Mouse (Mus musculus) WW6 (cell line): ENCODE data around the gene Hnrnpul2.

Experiments used
- DNase-seq: peaks from one replicate; pipeline ENCODE4 v3.0.0-alpha.2; 2013; ENCODE audit warnings: low read depth, low spot score

The Hnrnpul2 gene

GRCm38 (mm10) chr19:8819596-8820423 lies at the start of gene Hnrnpul2:
Gene Hnrnpul2, plus strand, starts transcription at chr19:8820010.
- DNase-seq: peak; percentile 97

- peak; percentile 45 for DNase-seq
Observed at GRCm38 (mm10) chr19:8770567-8771270, 49.1 kb upstream of the Hnrnpul2 start, which contains the start of gene Tmem223. Gene Tmem223, plus strand, starts transcription at chr19:8770996.

GRCm38 (mm10) chr19:8772996-8773395 lies 46.8 kb upstream of the Hnrnpul2 start:
- DNase-seq: no peak

GRCm38 (mm10) chr19:8773409-8773808 lies 46.4 kb upstream of the Hnrnpul2 start:
- DNase-seq: no peak

GRCm38 (mm10) chr19:8774086-8774835 lies 45.5 kb upstream of the Hnrnpul2 start, which contains the start of gene Tmem179b:
Gene Tmem179b, minus strand, starts transcription at chr19:8774467.
- DNase-seq: peak; percentile 83

GRCm38 (mm10) chr19:8774951-8775421 lies 44.8 kb upstream of the Hnrnpul2 start:
- no peak for DNase-seq

DNA sequence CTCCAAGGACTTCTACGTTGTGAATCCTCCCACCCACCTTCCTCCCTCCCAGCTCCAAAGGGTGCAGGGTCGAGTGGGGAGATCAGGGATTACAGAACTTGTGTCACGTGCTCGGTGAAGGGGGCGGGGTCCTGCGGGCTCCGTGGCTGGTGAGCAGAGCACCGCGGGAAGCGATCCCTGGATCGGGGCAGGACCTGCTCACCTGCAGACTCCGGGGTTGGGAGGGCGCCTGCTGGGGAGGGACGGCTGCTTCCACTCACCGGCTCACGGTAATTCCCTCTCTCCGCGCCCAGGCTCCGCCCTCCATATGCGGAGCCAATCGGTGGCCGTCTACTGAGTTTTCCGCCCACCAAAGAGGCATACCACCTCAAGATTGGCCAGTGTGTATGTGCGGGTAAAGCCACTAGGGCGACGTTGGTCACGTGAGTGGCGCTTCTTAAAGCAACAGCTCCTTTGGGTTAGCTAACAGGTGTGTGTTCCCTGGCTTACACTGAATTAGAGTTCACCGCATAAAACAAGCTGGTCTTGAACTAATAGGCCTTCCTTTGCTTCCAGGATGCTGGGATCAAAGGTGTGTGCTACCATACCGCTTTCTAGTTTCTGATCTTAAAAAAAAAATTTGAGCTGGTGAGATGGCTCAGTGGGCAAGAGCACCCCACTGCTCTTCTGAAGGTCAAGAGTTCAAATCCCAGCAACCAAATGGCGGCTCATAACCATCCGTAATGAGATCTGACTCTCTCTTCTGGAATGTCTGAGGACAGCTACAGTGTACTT lies 33.6 kb upstream of the Hnrnpul2 start, which contains the start of gene Taf6l:
Taf6l (minus strand) TSS at position 410 of the 774 bp plus-strand sequence.
- peak; percentile 97 for DNase-seq

- DNase-seq: no peak
Observed at GRCm38 (mm10) chr19:8788521-8788920, 31.3 kb upstream of the Hnrnpul2 start.

DNA sequence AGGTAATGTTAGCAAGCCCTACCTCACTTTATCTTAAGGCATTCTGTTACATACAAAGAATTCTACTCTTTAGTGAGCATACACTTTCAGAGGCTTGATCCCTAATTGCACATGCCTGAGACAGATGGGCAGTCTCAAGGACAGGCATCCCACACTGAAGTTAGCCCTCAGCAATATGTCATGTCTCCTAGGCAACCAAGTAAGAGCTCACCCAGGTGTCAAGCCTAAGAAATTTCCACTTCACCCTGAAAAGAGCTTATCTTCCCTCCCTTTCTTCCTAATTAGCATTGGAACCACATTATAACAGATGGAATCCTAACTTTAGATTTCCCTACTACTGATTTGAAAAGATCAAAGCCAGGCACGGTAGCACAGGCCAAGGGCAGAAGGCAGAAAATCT lies 30.6 kb upstream of the Hnrnpul2 start:
- DNase-seq: no peak

DNA sequence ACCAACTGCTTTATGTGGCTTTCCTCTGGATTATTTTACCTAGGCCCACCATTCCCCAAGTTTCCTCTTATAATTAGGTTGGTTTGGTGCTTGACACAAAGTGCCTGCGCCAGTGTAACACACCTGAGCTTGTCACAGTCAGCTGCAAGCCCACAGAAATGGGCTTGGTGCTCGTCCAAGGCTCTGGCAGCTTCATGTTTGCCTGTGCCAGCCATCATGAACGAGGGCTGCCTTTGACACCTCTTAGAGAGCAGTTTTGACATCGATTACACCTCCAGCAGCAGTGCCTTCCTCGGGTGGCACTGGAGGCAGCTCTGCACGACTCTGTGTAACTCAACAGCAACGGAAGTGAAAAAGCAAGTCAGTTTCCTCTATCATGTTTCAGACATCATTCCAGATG lies 29.6 kb upstream of the Hnrnpul2 start:
- DNase-seq: no peak

GRCm38 (mm10) chr19:8798264-8798946 lies 21.4 kb upstream of the Hnrnpul2 start, which contains the start of gene Polr2g:
Gene Polr2g, minus strand, starts transcription at chr19:8798577.
- peak; percentile 71 for DNase-seq

GRCm38 (mm10) chr19:8798947-8799315 lies 20.9 kb upstream of the Hnrnpul2 start:
- no peak for DNase-seq

DNA sequence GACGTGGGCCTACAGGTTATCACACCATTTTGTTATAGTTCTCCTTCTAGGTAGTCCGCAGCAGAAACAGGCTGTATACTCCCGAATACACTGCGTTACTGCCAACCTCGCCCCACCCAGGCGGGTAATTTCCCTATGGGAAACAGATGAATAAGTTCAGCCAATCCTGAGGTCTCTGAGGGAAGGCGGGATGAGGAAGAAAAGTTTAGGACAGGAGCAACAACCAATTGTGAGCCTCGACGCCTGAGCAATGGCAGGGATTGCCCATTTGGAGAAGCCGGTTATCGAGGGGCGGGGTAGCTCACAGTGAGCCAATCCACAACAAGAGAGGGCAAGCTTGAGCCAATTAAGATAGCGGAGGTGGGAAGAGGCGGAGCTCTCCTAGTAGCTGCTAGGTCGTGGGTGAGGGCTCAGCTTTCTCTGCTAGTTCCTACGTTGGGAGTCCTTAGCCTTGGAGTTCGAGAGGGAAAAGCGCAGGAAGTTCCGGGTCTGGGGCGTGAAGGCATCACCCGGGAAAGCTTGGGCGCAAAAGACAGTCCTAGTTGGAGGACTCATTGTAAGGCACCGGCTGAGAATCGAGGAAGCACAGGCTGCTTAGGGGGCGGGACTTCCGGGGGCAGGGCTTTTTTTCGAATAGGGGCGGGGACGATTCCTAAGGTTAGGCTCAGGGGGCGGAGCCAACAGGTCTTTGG lies 17.5 kb upstream of the Hnrnpul2 start, which contains the start of gene Zbtb3:
Zbtb3 (plus strand) TSS at position 426 of the 692 bp plus-strand sequence.
- DNase-seq: peak; percentile 95

GRCm38 (mm10) chr19:8803204-8803780 lies 16.5 kb upstream of the Hnrnpul2 start:
- DNase-seq: no peak

DNA sequence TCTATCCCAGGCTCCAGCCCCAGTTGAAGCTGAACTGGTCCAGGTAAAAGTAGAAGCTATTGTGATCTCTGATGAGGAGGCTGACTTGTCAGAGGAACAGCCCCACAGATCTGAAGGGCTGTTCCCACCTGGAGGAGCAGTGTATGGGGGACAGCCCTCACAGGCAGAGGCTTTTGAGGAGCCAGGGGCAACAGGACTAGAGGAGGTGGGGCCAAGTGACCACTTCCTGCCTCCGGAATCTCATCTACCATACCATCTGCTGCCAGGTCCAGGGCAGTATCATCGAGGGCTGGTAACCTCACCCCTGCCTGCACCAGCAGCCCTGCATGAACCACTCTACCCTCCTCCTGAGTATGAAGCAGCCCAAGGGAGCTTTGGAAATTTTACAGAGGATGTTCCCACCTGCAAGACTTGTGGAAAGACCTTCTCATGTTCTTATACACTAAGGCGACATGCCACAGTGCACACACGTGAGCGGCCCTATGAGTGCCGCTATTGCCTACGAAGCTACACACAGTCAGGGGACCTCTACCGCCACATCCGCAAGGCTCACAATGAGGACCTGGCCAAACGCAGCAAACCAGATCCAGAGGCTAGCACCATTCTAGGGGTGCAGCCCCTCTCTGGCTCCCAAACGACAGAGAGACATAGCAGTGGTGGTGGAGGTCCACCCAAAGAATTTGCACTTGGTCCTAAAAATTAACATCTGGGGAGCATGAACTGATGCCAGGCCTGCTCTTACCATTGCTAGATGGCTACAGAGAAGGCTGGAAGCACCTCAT lies 15.7 kb upstream of the Hnrnpul2 start:
- DNase-seq: no peak

- no peak for DNase-seq
Observed at GRCm38 (mm10) chr19:8806810-8807209, 13.0 kb upstream of the Hnrnpul2 start.

GRCm38 (mm10) chr19:8815812-8816211 lies 4.0 kb upstream of the Hnrnpul2 start:
- DNase-seq: no peak

- no peak for DNase-seq
Observed at GRCm38 (mm10) chr19:8817001-8817400, 2.8 kb upstream of the Hnrnpul2 start.
